ENCODE assay signal across 8 mouse cellular contexts in the genomic region with DNA sequence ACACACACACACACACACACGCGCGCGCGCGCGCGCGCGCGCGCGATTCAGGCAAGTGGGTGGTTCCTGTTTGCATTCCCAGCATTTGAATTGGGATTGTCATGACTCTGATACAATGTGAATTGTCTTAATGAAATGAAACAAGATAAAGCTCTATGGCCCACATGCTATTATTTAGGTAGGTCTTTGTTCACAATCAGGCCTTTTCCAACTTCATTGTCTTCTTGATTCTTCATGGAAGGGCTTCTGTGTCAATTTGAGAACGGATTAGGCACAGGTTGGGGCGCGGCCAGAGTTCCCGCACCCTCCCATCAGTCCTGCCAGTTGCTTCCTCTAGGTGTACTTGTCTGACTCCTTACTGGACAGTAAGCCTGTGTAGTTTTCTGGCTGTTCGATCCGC. TPM values are rescaled to one million over a fixed set of nuclear protein-coding genes. Genes with fewer than 3 reads are reported as not detected.
A peak's percentile ranks its signal among the peaks of the same experiment; 100 is the strongest.
DNase-seq lines count a peak whose midpoint lies in the region; ATAC-seq and TF ChIP-seq lines count a peak whose summit lies in the region.

No protein-coding gene starts in this region.

- peak; percentile 20; the same call in 1 of the 2 replicates for ATAC-seq in common myeloid progenitor, adult 5-6 weeks (replicated peaks; ENCODE audit: low read depth, poor library complexity, severe bottlenecking)
- peak; percentile 76 for ATAC-seq in hindbrain, embryonic 13.5 days (ENCODE audit: low FRiP score)
- ATAC-seq in midbrain, embryonic 14.5 days (ENCODE audit: low FRiP score, low TSS enrichment), result peak; percentile 41; the same call in 1 of the 2 replicates

- peak overlapping the region; percentile 72 for H3K27ac ChIP-seq in gastrocnemius, adult 2 months
- H3K27ac ChIP-seq in hindbrain, embryonic 13.5 days, result no peak overlapping the region
- H3K27ac ChIP-seq in midbrain, embryonic 14.5 days (replicated peaks; ENCODE audit: low read depth, low read length), result no peak overlapping the region

- H3K4me2 ChIP-seq in hindbrain, embryonic 13.5 days, result peak overlapping the region; percentile 51
- H3K4me2 ChIP-seq in midbrain, embryonic 14.5 days (ENCODE audit: low read length), result peak overlapping the region; percentile 46

- H3K27me3 ChIP-seq in hindbrain, embryonic 13.5 days, result no peaks in the 10 kb centered on the region
- no peaks in the 10 kb centered on the region for H3K27me3 ChIP-seq in midbrain, embryonic 14.5 days (ENCODE audit: control insufficient read depth, insufficient read depth, low read length)

- H3K4me1 ChIP-seq in hindbrain, embryonic 13.5 days (replicated peaks), result peaks cover 9% of the 10 kb centered on the region; the same call in 1 of the 2 replicates
- H3K4me1 ChIP-seq in midbrain, embryonic 14.5 days (ENCODE audit: control insufficient read depth, insufficient read depth, low read length), result no peaks in the 10 kb centered on the region

- no peak for DNase-seq in gastrocnemius, adult 2 months
- DNase-seq in gastrocnemius, postnatal 4 days (ENCODE audit: low spot score in 2 of 2), result no peak
- DNase-seq in midbrain, embryonic 14.5 days, result peak; percentile 47
- DNase-seq in thymus, postnatal 10 days (ENCODE audit: low spot score in 2 of 2), result no peak
- no peak for DNase-seq in adrenal gland, postnatal 4 days (ENCODE audit: low spot score in 2 of 2)
- no peak for DNase-seq in c-Kit-positive CD71-positive TER-119-positive erythroid progenitor cells, embryonic 14.5 days (ENCODE audit: low spot score)

- H3K4me3 ChIP-seq in gastrocnemius, adult 2 months, result peak overlapping the region; percentile 55
- H3K4me3 ChIP-seq in hindbrain, embryonic 13.5 days, result peak overlapping the region; percentile 27
- peak overlapping the region; percentile 20 for H3K4me3 ChIP-seq in midbrain, embryonic 14.5 days (replicated peaks; ENCODE audit: low read depth, low read length)

- H3K36me3 ChIP-seq in hindbrain, embryonic 13.5 days, result no peaks in the 10 kb centered on the region
- H3K36me3 ChIP-seq in midbrain, embryonic 14.5 days (ENCODE audit: control insufficient read depth, insufficient read depth, low read length), result no peaks in the 10 kb centered on the region

- peak overlapping the region; percentile 6; the same call in 1 of the 2 replicates for H3K9ac ChIP-seq in hindbrain, embryonic 13.5 days
- H3K9ac ChIP-seq in midbrain, embryonic 14.5 days (replicated peaks; ENCODE audit: low read length), result no peak overlapping the region

- intact Hi-C loops in gastrocnemius, adult 2 months (cut with DNase I), result no loop called here

- H3K9me3 ChIP-seq in hindbrain, embryonic 13.5 days, result no peaks in the 10 kb centered on the region
- H3K9me3 ChIP-seq in midbrain, embryonic 14.5 days (ENCODE audit: control insufficient read depth, low read length), result no peaks in the 10 kb centered on the region

- WGBS in hindbrain, embryonic 13.5 days, result 45% methylated on average over 19 of the region's 19 CpGs
- WGBS in midbrain, embryonic 14.5 days, result 45% methylated on average over 19 of the region's 19 CpGs

- no peak for TF ChIP-seq CTCF in gastrocnemius, adult 2 months (IDR thresholded peaks at IDR 0.05)

RNA-seq across cellular contexts. Expression of a gene that starts 41.0 kb away (rescaled TPM):
- 1 to 10 TPM; 6.0 to 8.8 TPM for total RNA-seq in gastrocnemius, adult 2 months (2021)
- 10 to 100 TPM; 12.6 to 14.1 TPM for total RNA-seq in gastrocnemius, postnatal 4 days (2021)
- 46.1 and 52.9 TPM in 2 replicates for total RNA-seq in common myeloid progenitor, adult 5-6 weeks (2017)
- 2.3 and 2.8 TPM in 2 replicates for polyA plus RNA-seq in hindbrain, embryonic 13.5 days (2015; fragmentation: Nextera tagmentation; extraction: Ambion mirVana)
- polyA plus RNA-seq in midbrain, embryonic 14.5 days (2014; fragmentation: Nextera tagmentation; extraction: Ambion mirVana), result 0.51 and 2.0 TPM in 2 replicates
- total RNA-seq in adrenal gland, postnatal 4 days (2021), result 10 to 100 TPM; 31.1 to 33.3 TPM

Comparison
In these comparisons a context has a peak if more than half of its experiments do, and no peak if none do; other contexts are left out.
1. ATAC-seq: peak in every context shown above with its lines; median percentile 76 in hindbrain, embryonic 13.5 days; 41 in midbrain, embryonic 14.5 days; 20 in common myeloid progenitor, adult 5-6 weeks.